Mouse (Mus musculus): Measurements from ENCODE around the gene Crispld2. TPM values are rescaled to one million over a fixed set of nuclear protein-coding genes. Genes with fewer than 3 reads are reported as not detected.
A peak's percentile ranks its signal among the peaks of the same experiment; 100 is the strongest.

Gene Crispld2
- polyA plus RNA-seq, 1 experiment from 2014 or later, result 2.3 TPM

GRCm38 (mm10) chr8:120054833-120055232, 62.6 kb downstream of the Crispld2 start:
- H3K4me3 ChIP-seq (replicated peaks), result no peak overlapping the region
- 83% methylated on average over 3 of the region's 3 CpGs for WGBS
- H3K36me3 ChIP-seq (replicated peaks), result no peaks in the 10 kb centered on the region
- H3K4me1 ChIP-seq, result no peaks in the 10 kb centered on the region
- no peaks in the 10 kb centered on the region for H3K27me3 ChIP-seq
- no peak overlapping the region for H3K4me2 ChIP-seq
- H3K9ac ChIP-seq, result no peak overlapping the region
- H3K9me3 ChIP-seq, result no peaks in the 10 kb centered on the region
- ATAC-seq (ENCODE audit: low FRiP score), result no peak
- H3K27ac ChIP-seq, result no peak overlapping the region

GRCm38 (mm10) chr8:120057078-120057477, 64.8 kb downstream of the Crispld2 start:
- Histone ChIP-seq H3K27me3 (no peaks in the 10 kb centered on the region), H3K27ac (no peak overlapping the region), H3K36me3 (replicated peaks) (no peaks in the 10 kb centered on the region), H3K9ac (no peak overlapping the region), H3K4me1 (no peaks in the 10 kb centered on the region), H3K4me2 (no peak overlapping the region), H3K9me3 (no peaks in the 10 kb centered on the region), H3K4me3 (replicated peaks) (no peak overlapping the region)
- 79% methylated on average over 2 of the region's 2 CpGs for WGBS
- ATAC-seq (ENCODE audit: low FRiP score), result no peak

- no peak for ATAC-seq (ENCODE audit: low FRiP score)
- H3K4me3 ChIP-seq (replicated peaks), result no peak overlapping the region
- 92% methylated on average over 14 of the region's 14 CpGs for WGBS
Measured at GRCm38 (mm10) chr8:120062742-120063141, 70.5 kb downstream of the Crispld2 start.

GRCm38 (mm10) chr8:120063326-120063725, 71.1 kb downstream of the Crispld2 start:
- no peak overlapping the region for H3K4me2 ChIP-seq
- H3K36me3 ChIP-seq (replicated peaks), result no peaks in the 10 kb centered on the region
- no peak for ATAC-seq (ENCODE audit: low FRiP score)
- H3K4me3 ChIP-seq (replicated peaks), result no peak overlapping the region
- no peak overlapping the region for H3K27ac ChIP-seq
- H3K9me3 ChIP-seq, result no peaks in the 10 kb centered on the region
- peaks cover 3% of the 10 kb centered on the region; the same call in 1 of the 2 replicates for H3K4me1 ChIP-seq
- H3K9ac ChIP-seq, result no peak overlapping the region
- H3K27me3 ChIP-seq, result no peaks in the 10 kb centered on the region
- WGBS, result 78% methylated on average over 3 of the region's 3 CpGs

More at GRCm38 (mm10) chr8:120062742-120063141, 70.5 kb downstream of the Crispld2 start:
- H3K9me3 ChIP-seq, result no peaks in the 10 kb centered on the region
- H3K9ac ChIP-seq, result no peak overlapping the region
- no peaks in the 10 kb centered on the region for H3K27me3 ChIP-seq
- no peak overlapping the region for H3K4me2 ChIP-seq
- H3K36me3 ChIP-seq (replicated peaks), result no peaks in the 10 kb centered on the region
- H3K4me1 ChIP-seq, result no peaks in the 10 kb centered on the region
- no peak overlapping the region for H3K27ac ChIP-seq

GRCm38 (mm10) chr8:120065611-120066010, 73.4 kb downstream of the Crispld2 start:
- no peaks in the 10 kb centered on the region for H3K27me3 ChIP-seq
- no peak for ATAC-seq (ENCODE audit: low FRiP score)
- no peak overlapping the region for H3K4me2 ChIP-seq
- no peak overlapping the region for H3K9ac ChIP-seq
- no peak overlapping the region for H3K4me3 ChIP-seq (replicated peaks)
- peaks cover 3% of the 10 kb centered on the region; the same call in 1 of the 2 replicates for H3K4me1 ChIP-seq
- H3K9me3 ChIP-seq, result no peaks in the 10 kb centered on the region
- no peak overlapping the region for H3K27ac ChIP-seq
- whole genome bisulfite sequencing, result 90% methylated on average over 8 of the region's 8 CpGs
- H3K36me3 ChIP-seq (replicated peaks), result no peaks in the 10 kb centered on the region

- H3K9ac ChIP-seq, result no peak overlapping the region
- H3K27ac ChIP-seq, result no peak overlapping the region
- WGBS, result 91% methylated on average over 4 of the region's 4 CpGs
- peaks cover 3% of the 10 kb centered on the region; the same call in 1 of the 2 replicates for H3K4me1 ChIP-seq
- no peaks in the 10 kb centered on the region for H3K27me3 ChIP-seq
- no peak for ATAC-seq (ENCODE audit: low FRiP score)
- H3K4me3 ChIP-seq (replicated peaks), result no peak overlapping the region
- no peak overlapping the region for H3K4me2 ChIP-seq
- no peaks in the 10 kb centered on the region for H3K9me3 ChIP-seq
- no peaks in the 10 kb centered on the region for H3K36me3 ChIP-seq (replicated peaks)
Measured at GRCm38 (mm10) chr8:120066226-120066625, 74.0 kb downstream of the Crispld2 start.

- Histone ChIP-seq H3K4me2 (no peak overlapping the region), H3K27me3 (no peaks in the 10 kb centered on the region), H3K4me1 (peaks cover 3% of the 10 kb centered on the region; the same call in 1 of the 2 replicates), H3K27ac (no peak overlapping the region), H3K4me3 (replicated peaks) (no peak overlapping the region), H3K9me3 (no peaks in the 10 kb centered on the region), H3K9ac (no peak overlapping the region), H3K36me3 (replicated peaks) (no peaks in the 10 kb centered on the region)
- 64% methylated on average over 19 of the region's 19 CpGs for WGBS
- no peak for ATAC-seq (ENCODE audit: low FRiP score)
Measured at GRCm38 (mm10) chr8:120067936-120068668, 75.9 kb downstream of the Crispld2 start.

- no peak overlapping the region for H3K9ac ChIP-seq
- ATAC-seq (ENCODE audit: low FRiP score), result peak; percentile 68; the same call in 1 of the 2 replicates
- WGBS, result 27% methylated on average over 4 of the region's 4 CpGs
Measured at GRCm38 (mm10) chr8:120071684-120072083, 79.4 kb downstream of the Crispld2 start.

GRCm38 (mm10) chr8:120072259-120072658, 80.0 kb downstream of the Crispld2 start:
- Histone ChIP-seq H3K9ac (no peak overlapping the region), H3K27ac (no peak overlapping the region), H3K4me3 (replicated peaks) (no peak overlapping the region), H3K4me1 (peaks cover 3% of the 10 kb centered on the region; the same call in 1 of the 2 replicates), H3K4me2 (no peak overlapping the region), H3K27me3 (peaks cover 8% of the 10 kb centered on the region; the same call in 1 of the 2 replicates), H3K9me3 (no peaks in the 10 kb centered on the region), H3K36me3 (replicated peaks) (no peaks in the 10 kb centered on the region)
- no peak for ATAC-seq (ENCODE audit: low FRiP score)
- 80% methylated on average over 9 of the region's 9 CpGs for WGBS

More at GRCm38 (mm10) chr8:120071684-120072083, 79.4 kb downstream of the Crispld2 start:
- peaks cover 3% of the 10 kb centered on the region; the same call in 1 of the 2 replicates for H3K4me1 ChIP-seq
- H3K9me3 ChIP-seq, result no peaks in the 10 kb centered on the region
- H3K4me3 ChIP-seq (replicated peaks), result no peak overlapping the region
- no peaks in the 10 kb centered on the region for H3K36me3 ChIP-seq (replicated peaks)
- no peak overlapping the region for H3K27ac ChIP-seq
- no peak overlapping the region for H3K4me2 ChIP-seq
- peaks cover 8% of the 10 kb centered on the region; the same call in 1 of the 2 replicates for H3K27me3 ChIP-seq

- peaks cover 3% of the 10 kb centered on the region; the same call in 1 of the 2 replicates for H3K4me1 ChIP-seq
- H3K9me3 ChIP-seq, result no peaks in the 10 kb centered on the region
- H3K27ac ChIP-seq, result no peak overlapping the region
- WGBS, result 86% methylated on average over 8 of the region's 8 CpGs
- no peak overlapping the region for H3K4me2 ChIP-seq
- H3K36me3 ChIP-seq (replicated peaks), result no peaks in the 10 kb centered on the region
- no peak overlapping the region for H3K4me3 ChIP-seq (replicated peaks)
- no peak overlapping the region for H3K9ac ChIP-seq
- ATAC-seq (ENCODE audit: low FRiP score), result no peak
- peaks cover 8% of the 10 kb centered on the region; the same call in 1 of the 2 replicates for H3K27me3 ChIP-seq
Measured at GRCm38 (mm10) chr8:120072827-120073226, 80.6 kb downstream of the Crispld2 start.

GRCm38 (mm10) chr8:120074516-120074915, 82.3 kb downstream of the Crispld2 start:
- ATAC-seq (ENCODE audit: low FRiP score), result no peak
- Histone ChIP-seq H3K9ac (no peak overlapping the region), H3K36me3 (replicated peaks) (no peaks in the 10 kb centered on the region), H3K27me3 (peaks cover 8% of the 10 kb centered on the region; the same call in 1 of the 2 replicates), H3K4me3 (replicated peaks) (no peak overlapping the region), H3K9me3 (no peaks in the 10 kb centered on the region), H3K27ac (no peak overlapping the region), H3K4me1 (no peaks in the 10 kb centered on the region), H3K4me2 (no peak overlapping the region)
- WGBS, result 74% methylated on average over 6 of the region's 6 CpGs

GRCm38 (mm10) chr8:120075347-120075746, 83.1 kb downstream of the Crispld2 start:
- Histone ChIP-seq H3K27ac (no peak overlapping the region), H3K4me1 (no peaks in the 10 kb centered on the region), H3K9ac (no peak overlapping the region), H3K4me3 (replicated peaks) (no peak overlapping the region), H3K9me3 (no peaks in the 10 kb centered on the region), H3K4me2 (no peak overlapping the region), H3K27me3 (peaks cover 8% of the 10 kb centered on the region; the same call in 1 of the 2 replicates), H3K36me3 (replicated peaks) (no peaks in the 10 kb centered on the region)
- ATAC-seq (ENCODE audit: low FRiP score), result no peak
- WGBS, result 41% methylated on average over 6 of the region's 6 CpGs

- peak; percentile 63 for ATAC-seq (ENCODE audit: low FRiP score)
- WGBS, result 17% methylated on average over 10 of the region's 10 CpGs
Measured at GRCm38 (mm10) chr8:120078080-120078479, 85.8 kb downstream of the Crispld2 start.

More at GRCm38 (mm10) chr8:120078080-120078479, 85.8 kb downstream of the Crispld2 start:
- Histone ChIP-seq H3K9ac (no peak overlapping the region), H3K4me1 (no peaks in the 10 kb centered on the region), H3K27ac (no peak overlapping the region), H3K9me3 (no peaks in the 10 kb centered on the region), H3K36me3 (replicated peaks) (peaks cover 25% of the 10 kb centered on the region), H3K4me2 (no peak overlapping the region), H3K27me3 (peaks cover 8% of the 10 kb centered on the region; the same call in 1 of the 2 replicates), H3K4me3 (replicated peaks) (no peak overlapping the region)

Measured in forebrain, embryonic 12.5 days (tissue).